Mouse (Mus musculus) myocyte (in vitro differentiated cells): ENCODE measurements around the gene Tstd1.

ENCODE experiments used
- E2F4 ChIP-seq: IDR thresholded peaks from one replicate; pipeline ENCODE4 v1.6.1; 2011; ENCODE audit warnings: mild to moderate bottlenecking, control low read depth, moderate library complexity; ENCODE audit not compliant: insufficient read depth
- MAX ChIP-seq: IDR thresholded peaks from one replicate; pipeline ENCODE4 v1.6.1; 2011; ENCODE audit warnings: low read depth, mild to moderate bottlenecking, control low read depth
- MYOG ChIP-seq, 3 experiments: IDR thresholded peaks; one replicate each; pipeline ENCODE4 v1.6.1; 2011; ENCODE audit warnings: control low read depth in 2 of 3, low read depth in 2 of 3, mild to moderate bottlenecking in 2 of 3; ENCODE audit not compliant: insufficient read length in 2 of 3, control insufficient read depth in 1 of 3, insufficient read depth in 1 of 3
- POLR2A ChIP-seq: IDR thresholded peaks from one replicate; pipeline ENCODE4 v1.6.1; 2011; ENCODE audit warnings: low read depth, mild to moderate bottlenecking, control low read depth, moderate library complexity; ENCODE audit not compliant: insufficient read length
- POLR2AphosphoS2 ChIP-seq: IDR thresholded peaks from one replicate; pipeline ENCODE4 v1.6.1; 2011; ENCODE audit warnings: low read depth, control low read depth; ENCODE audit not compliant: insufficient read length
- REST ChIP-seq: IDR thresholded peaks from one replicate; pipeline ENCODE4 v1.6.1; 2011; ENCODE audit warnings: mild to moderate bottlenecking, control low read depth, moderate library complexity; ENCODE audit not compliant: insufficient read depth, insufficient read length
- TCF12 ChIP-seq: IDR thresholded peaks from one replicate; pipeline ENCODE4 v1.6.1; 2011; ENCODE audit warnings: mild to moderate bottlenecking, control low read depth; ENCODE audit not compliant: poor library complexity, insufficient read depth, severe bottlenecking

- no peak for TF ChIP-seq E2F4
- no peak for TF ChIP-seq TCF12
- no peak for TF ChIP-seq MAX
- TF ChIP-seq POLR2AphosphoS2 = no peak
- no peak for TF ChIP-seq REST
- no peak for TF ChIP-seq POLR2A
- no peak for TF ChIP-seq MYOG (IDR thresholded peaks at IDR 0.05; ENCODE audit: control insufficient read depth in 1 of 3, insufficient read depth in 1 of 3, insufficient read length in 2 of 3, low read depth in 2 of 3)
These were observed 36.5 kb upstream of the Tstd1 start for GRCm38 (mm10) chr1:171382096-171382620.
